Mouse (Mus musculus) embryonic fibroblast, embryonic 13.5 days (primary cell): ENCODE measurements around the gene Gm525.

Experiments
- CTCF ChIP-seq: IDR thresholded peaks from 2 replicates; pipeline ENCODE4 v1.5.1; 2011; ENCODE audit warnings: mild to moderate bottlenecking, control low read depth, low read length, moderate library complexity, borderline replicate concordance; ENCODE audit not compliant: insufficient read depth
- POLR2A ChIP-seq: IDR thresholded peaks from 2 replicates; pipeline ENCODE4 v1.6.1; 2011; ENCODE audit warnings: low read depth, mild to moderate bottlenecking, control low read depth, low read length, moderate library complexity

- TF ChIP-seq POLR2A (no peak), CTCF (no peak)
Observed at GRCm38 (mm10) chr11:89107180-89107807, 33.7 kb downstream of the Gm525 start.
